Mouse (Mus musculus): ENCODE measurements around the gene Cchcr1.

The Cchcr1 gene

DNA sequence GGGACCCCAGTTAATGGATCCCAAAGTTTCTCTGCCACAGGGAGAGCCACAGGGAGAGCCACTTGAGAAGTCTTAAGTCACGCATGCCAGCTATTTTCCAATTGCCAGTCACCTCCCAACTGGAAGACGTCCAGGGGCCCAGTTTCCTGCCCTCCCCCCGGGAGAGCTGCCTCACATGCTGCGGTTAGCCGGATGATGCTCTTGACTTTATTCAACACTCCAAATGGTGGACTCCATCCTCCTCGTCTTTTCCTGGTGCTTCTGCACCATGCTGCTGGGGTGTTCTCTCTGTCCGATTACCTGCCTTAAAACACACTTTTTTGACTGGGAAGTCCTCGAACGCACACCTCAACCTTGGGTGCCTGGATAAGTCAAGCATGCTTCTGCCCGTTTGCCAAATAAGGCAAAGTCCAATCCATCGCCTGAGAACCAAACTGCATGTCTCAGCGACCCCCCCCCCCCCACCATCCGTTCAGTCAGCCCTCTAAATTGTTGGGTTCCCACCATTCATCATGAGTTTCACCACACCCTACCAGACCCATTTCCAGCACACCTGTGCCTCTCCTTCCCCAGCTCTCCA is 39.4 kb downstream of the Cchcr1 start:
- DNase-seq, result no peak

DNA sequence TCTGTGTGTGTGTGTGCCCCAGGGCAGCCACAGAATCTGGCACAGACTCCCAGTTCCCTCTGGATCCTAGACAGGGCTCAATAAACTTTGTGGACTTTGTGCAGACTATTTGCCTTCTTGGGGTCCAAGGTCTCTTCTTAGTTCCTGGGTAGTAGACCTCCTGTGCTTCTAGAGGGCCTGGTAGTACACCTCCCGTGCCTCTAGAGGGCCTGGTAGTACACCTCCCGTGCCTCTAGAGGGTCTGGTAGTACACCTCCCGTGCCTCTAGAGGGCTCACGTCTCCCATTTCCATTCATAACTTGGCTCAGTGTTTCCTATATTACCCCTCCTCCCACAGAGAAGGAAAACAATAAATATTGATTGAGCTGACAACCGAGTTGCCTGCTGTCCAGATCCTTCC is 39.9 kb downstream of the Cchcr1 start:
- peak; percentile 72 for DNase-seq

DNA sequence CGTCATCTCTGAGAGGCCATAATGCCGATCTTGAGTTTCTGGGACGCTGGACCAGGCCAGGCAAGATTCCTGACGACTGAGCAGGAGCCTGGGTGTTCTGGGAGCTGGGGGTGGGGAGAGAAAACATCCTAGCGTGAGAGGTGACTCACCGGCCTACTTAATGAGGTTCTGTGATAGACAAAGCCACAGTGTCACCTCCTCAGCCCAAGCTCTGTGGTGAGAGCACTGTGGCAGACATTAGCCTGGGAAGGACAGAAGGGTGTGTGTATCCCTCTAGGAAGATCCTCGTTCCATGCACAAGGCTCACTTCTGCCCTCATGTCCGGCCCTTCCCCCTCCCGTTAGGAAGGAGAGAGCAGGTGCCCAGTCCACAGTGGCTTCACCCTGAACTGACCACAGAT is 40.5 kb downstream of the Cchcr1 start:
- DNase-seq, result no peak

DNA sequence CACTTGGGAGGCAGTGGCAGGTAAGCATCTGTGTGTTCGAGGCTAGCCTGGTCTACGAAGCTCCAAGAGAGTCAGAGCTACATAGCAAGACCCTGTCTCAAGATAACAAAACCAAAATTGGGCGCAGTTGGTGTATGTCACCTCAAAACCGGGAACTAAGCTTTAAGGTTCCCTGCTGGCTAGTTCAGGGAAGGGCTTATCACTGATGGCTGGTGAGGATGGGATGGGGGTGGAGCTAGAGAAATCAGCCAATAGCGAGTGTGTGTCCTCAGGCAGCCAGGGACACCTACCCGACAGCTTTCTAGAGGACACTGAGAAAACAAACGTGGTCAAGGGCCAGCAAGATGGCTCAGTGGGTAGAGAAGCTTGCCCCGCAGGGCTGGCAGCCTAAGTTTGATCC is 41.3 kb downstream of the Cchcr1 start:
- no peak for DNase-seq

DNA sequence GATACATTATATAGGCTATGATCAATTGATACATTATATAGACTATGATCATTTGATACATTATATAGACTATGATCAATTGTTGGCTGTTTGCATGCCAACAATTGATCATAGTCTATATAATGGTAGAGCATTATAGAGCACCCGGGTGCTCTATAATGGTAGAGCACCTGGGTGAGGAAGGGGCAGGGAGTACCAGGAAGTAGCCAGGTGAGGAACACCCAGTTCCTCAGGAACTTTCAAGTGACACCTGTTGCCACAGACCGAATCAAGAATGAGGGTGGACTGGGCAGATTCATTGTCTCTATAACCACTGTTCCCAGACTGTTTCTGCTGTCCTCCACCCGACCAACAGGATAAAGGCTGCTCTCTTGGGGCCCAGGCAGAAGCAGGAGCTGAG is 50.2 kb downstream of the Cchcr1 start, which contains the start of gene 2300002M23Rik:
Gene 2300002M23Rik, plus strand, starts transcription at position 301 of the 400 bp plus-strand sequence.
- no peak for DNase-seq

DNA sequence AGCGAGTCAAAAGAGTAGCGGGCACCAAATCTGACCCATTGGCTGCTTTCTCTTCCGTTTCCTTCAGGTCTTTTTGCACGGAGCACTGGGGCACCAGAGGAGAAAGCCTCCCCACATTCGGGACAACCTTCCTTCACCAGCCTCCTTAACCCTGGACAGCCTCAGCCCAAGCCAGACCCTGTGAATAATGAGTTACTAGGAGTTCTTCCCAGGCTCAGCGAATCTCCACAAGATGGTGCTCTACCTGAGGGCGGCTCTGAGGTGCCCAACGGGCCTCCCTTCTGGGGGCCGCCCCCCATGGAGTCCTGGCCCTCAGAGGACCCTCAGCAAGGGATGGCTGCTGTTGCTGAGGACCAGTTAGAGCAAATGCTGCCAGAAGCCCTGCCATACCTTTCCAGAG is 50.9 kb downstream of the Cchcr1 start:
- no peak for DNase-seq

DNA sequence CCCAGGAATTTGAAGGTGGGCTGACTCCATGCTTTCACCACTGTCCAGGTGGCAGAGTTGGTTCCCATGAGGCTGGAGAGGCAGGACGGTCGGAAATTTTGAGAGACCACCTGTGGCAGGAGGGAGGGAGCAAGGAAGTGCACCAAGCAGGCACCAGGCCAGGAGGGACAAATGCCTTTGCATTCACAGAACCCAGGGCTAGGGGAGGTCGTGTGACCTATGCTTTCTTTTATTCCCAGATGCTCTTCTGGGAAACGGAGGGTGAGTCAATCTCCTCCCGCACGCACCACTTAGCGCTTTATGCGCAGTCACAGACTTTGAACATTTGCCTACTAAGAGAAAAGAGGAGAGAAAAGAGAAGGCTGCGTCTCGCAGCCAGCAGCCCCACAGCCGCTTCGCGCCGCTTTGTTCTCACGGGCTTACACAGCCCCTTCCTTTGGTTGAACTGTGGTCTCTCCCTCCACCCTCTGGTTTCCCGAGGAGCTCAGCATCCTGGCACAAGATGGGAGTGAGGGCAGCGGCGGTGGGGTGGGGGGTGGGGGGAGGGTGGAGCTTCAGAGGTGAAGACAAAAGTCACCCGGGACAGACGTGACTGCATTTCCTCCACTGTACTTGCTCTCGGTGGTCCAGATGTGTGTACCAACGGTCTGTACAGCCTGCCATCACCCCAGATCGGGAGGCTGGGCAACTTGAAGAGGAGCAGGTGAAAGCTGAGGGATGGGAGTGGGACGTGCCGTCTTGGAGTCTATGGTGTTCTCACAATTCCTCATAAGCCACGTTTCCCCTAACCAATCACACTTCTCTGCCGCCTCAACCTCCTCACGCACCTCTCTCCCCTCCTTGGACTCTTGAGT is 52.4 kb downstream of the Cchcr1 start:
- DNase-seq, result no peak

DNA sequence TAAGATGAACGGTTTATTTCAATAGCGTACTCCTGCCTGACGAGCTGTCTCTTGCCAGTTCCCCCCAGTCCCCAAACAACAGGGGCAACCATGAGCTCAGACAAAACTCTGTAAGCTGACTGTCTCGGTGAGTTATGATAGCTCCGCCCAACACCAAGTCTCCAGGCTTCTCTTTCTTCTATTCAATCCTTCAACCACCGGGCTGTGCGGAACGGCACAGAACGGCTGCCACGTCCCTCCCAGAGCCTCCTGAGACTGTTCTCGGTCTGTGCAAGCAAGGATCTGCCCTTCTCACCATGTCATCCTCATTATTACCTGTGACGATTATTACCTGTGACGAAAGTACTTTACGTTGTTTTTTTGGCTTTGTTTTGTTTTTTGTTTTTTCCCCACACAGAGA is 53.9 kb downstream of the Cchcr1 start:
- no peak for DNase-seq

DNA sequence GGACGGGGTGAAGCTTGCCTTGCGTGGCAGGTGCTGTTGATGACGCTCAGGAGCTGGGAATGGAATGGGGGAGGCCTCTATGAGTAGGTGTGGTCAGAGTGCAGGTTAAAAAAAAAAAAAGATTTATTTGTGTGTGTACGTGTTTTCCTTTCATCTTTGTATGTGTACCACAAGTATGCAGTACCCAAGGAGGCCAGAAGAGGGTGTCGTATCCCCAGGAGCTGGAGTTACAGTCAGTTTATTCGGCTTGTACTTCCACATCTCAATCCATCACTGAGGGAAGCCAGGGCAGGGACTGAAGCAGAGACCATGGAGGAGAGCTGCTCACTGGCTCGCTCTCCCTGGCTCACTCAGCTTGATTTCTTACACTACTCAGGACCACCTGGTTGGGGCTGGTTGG is 54.6 kb downstream of the Cchcr1 start:
- no peak for DNase-seq

DNA sequence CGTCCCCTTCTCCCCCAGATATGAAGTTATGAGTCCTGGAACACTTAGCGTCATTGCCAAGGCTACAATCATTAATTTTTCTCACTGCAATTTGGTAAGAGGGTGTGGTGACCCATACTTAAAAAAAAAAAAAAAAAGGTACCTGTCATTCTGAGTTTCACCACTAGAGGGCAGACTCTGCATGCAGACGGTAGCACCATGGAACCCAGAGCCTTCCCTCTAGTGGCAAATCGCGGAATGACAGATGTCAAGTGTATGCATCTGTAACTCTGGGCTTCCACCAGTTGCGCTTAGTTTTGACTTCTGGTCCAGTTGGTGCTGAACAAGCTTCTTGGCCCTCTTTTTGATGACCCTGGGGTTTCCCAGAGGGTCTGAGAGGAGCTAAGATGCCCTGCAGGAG is 61.3 kb downstream of the Cchcr1 start:
- DNase-seq, result peak; percentile 90
